ENCODE assay signal across 8 mouse cellular contexts in the genomic region with DNA sequence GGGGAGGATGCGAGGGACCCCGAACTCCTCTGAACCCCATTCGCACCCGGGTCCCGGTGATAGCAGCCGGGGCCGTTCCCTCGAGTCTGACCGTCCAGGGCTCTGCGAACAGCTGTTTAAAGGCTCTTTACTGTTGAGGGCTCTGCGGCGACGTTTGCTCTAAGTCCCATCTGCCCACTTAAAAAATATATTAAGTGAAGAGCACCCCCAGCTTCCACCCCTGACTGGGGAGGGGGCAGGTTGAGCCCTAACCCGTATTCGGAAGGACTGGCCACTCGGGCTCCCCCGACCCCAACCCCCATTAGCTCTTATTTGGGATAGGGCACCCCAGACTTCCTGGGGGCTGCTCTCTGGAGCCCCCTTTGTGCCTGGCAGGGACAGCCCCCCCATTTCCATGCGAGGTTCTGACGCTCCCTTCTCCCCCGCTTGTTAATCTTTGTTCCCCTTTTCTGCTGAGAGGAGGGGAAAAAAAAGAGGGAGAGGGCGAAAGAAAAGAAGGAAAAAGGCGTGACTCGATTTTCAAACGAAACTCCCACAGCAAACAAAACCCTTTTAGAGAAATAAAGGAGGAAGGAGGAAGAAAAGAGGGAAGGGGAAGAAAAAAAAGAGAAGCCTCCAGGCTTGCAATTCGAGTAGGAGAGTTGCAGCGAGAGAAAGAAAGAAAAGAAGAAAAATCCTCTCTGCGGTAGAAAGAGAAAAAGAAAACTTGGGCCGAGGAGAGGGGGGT. TPM values are rescaled to one million over a fixed set of nuclear protein-coding genes. Genes with fewer than 3 reads are reported as not detected.
A peak's percentile ranks its signal among the peaks of the same experiment; 100 is the strongest.
DNase-seq lines count a peak whose midpoint lies in the region; ATAC-seq lines count a peak whose summit lies in the region.

No protein-coding gene starts in this region.

- under 1% methylated on average over 27 of the region's 28 CpGs for WGBS in embryonic facial prominence, embryonic 13.5 days
- WGBS in limb, embryonic 13.5 days, result under 1% methylated on average over 28 of the region's 28 CpGs
- WGBS in stomach, embryonic 15.5 days, result under 1% methylated on average over 28 of the region's 28 CpGs

- no peak for ATAC-seq in embryonic facial prominence, embryonic 13.5 days (ENCODE audit: insufficient number of reproducible peaks, insufficient read depth, low FRiP score, low TSS enrichment, low read depth)
- ATAC-seq in limb, embryonic 13.5 days (ENCODE audit: low FRiP score, low read depth), result peak; percentile 12; the same call in 1 of the 2 replicates
- no peak for ATAC-seq in stomach, embryonic 15.5 days (ENCODE audit: insufficient read depth, low FRiP score, low read depth)

- H3K36me3 ChIP-seq in embryonic facial prominence, embryonic 13.5 days, result no peaks in the 10 kb centered on the region
- no peaks in the 10 kb centered on the region for H3K36me3 ChIP-seq in limb, embryonic 13.5 days
- no peaks in the 10 kb centered on the region for H3K36me3 ChIP-seq in stomach, embryonic 15.5 days

- H3K9me3 ChIP-seq in embryonic facial prominence, embryonic 13.5 days, result no peaks in the 10 kb centered on the region
- no peaks in the 10 kb centered on the region for H3K9me3 ChIP-seq in limb, embryonic 13.5 days
- no peaks in the 10 kb centered on the region for H3K9me3 ChIP-seq in stomach, embryonic 15.5 days

- peak; percentile 19 to 33 for DNase-seq in gastrocnemius, adult 8-10 months (ENCODE audit: low spot score in 2 of 2)
- DNase-seq in gastrocnemius, postnatal 25 days, result no peak
- DNase-seq in 416B (ENCODE audit: low read depth) (peak; percentile 73), MN1 (ENCODE audit: low spot score) (no peak)
- DNase-seq in natural killer cell, adult 2 months (ENCODE audit: low spot score in 2 of 2), result no peak

- H3K9ac ChIP-seq in embryonic facial prominence, embryonic 13.5 days, result peak overlapping the region; percentile 93
- H3K9ac ChIP-seq in limb, embryonic 13.5 days, result peak overlapping the region; percentile 88
- H3K9ac ChIP-seq in stomach, embryonic 15.5 days, result peak overlapping the region; percentile 82

- peaks cover 34% of the 10 kb centered on the region for H3K4me1 ChIP-seq in embryonic facial prominence, embryonic 13.5 days
- peaks cover 28% of the 10 kb centered on the region for H3K4me1 ChIP-seq in limb, embryonic 13.5 days
- H3K4me1 ChIP-seq in stomach, embryonic 15.5 days, result peaks cover 31% of the 10 kb centered on the region

- no peaks in the 10 kb centered on the region for H3K27me3 ChIP-seq in embryonic facial prominence, embryonic 13.5 days
- no peaks in the 10 kb centered on the region for H3K27me3 ChIP-seq in limb, embryonic 13.5 days
- H3K27me3 ChIP-seq in stomach, embryonic 15.5 days (replicated peaks), result no peaks in the 10 kb centered on the region

- peak overlapping the region; percentile 82 for H3K4me3 ChIP-seq in embryonic facial prominence, embryonic 13.5 days
- H3K4me3 ChIP-seq in limb, embryonic 13.5 days, result peak overlapping the region; percentile 82
- peak overlapping the region; percentile 92 for H3K4me3 ChIP-seq in stomach, embryonic 15.5 days (replicated peaks)

- peak overlapping the region; percentile 98 for H3K27ac ChIP-seq in embryonic facial prominence, embryonic 13.5 days
- peak overlapping the region; percentile 96 for H3K27ac ChIP-seq in limb, embryonic 13.5 days
- H3K27ac ChIP-seq in stomach, embryonic 15.5 days, result peak overlapping the region; percentile 99

- H3K4me2 ChIP-seq in embryonic facial prominence, embryonic 13.5 days, result peak overlapping the region; percentile 89
- H3K4me2 ChIP-seq in limb, embryonic 13.5 days (replicated peaks), result peak overlapping the region; percentile 96
- peak overlapping the region; percentile 87 for H3K4me2 ChIP-seq in stomach, embryonic 15.5 days

RNA-seq across cellular contexts. Expression of a gene that starts 0.9 kb away (rescaled TPM):
- total RNA-seq in gastrocnemius, adult 8-10 months (2022), result 10 to 100 TPM; 18.5 to 37.8 (median 27.3) TPM
- total RNA-seq in gastrocnemius, postnatal 25 days (2021), result 10 to 100 TPM; 20.8 to 27.9 TPM
- 20.1 and 21.9 TPM in 2 replicates for polyA plus RNA-seq in embryonic facial prominence, embryonic 13.5 days (2015; fragmentation: Nextera tagmentation; extraction: Ambion mirVana)
- polyA plus RNA-seq in limb, embryonic 13.5 days (2015; fragmentation: Nextera tagmentation; extraction: Ambion mirVana), result 15.0 and 15.9 TPM in 2 replicates
- 14.9 and 15.8 TPM in 2 replicates for polyA plus RNA-seq in stomach, embryonic 15.5 days (2015; fragmentation: Nextera tagmentation; extraction: Ambion mirVana)

Comparison
In these comparisons a context has a peak if more than half of its experiments do, and no peak if none do; other contexts are left out.
1. DNase-seq: peak in gastrocnemius, adult 8-10 months (2 of 2) and 416B (single experiment); none in gastrocnemius, postnatal 25 days (single experiment), natural killer cell, adult 2 months (0 of 2) and MN1 (single experiment).
2. Peak in every context shown above with its lines, with median percentiles within 50 percentile points of each other: H3K27ac ChIP-seq, H3K4me2 ChIP-seq, H3K4me3 ChIP-seq and H3K9ac ChIP-seq.